Mouse (Mus musculus) G1E (cell line): Measurements from ENCODE around the gene Itga3.

ENCODE experiments used
- CTCF ChIP-seq: IDR thresholded peaks from 2 replicates; pipeline ENCODE4 v1.5.1; 2012; ENCODE audit warnings: low read depth, low read length, inconsistent platforms, mixed read lengths
- GATA1 ChIP-seq: IDR thresholded peaks from 2 replicates; pipeline ENCODE4 v1.6.1; 2012; ENCODE audit warnings: borderline replicate concordance, low read length, inconsistent platforms, mixed read lengths
- GATA2 ChIP-seq: IDR thresholded peaks from 2 replicates; pipeline ENCODE4 v1.6.1; 2012; ENCODE audit warnings: low read depth, low read length, inconsistent platforms, borderline replicate concordance
- POLR2AphosphoS5 ChIP-seq: IDR thresholded peaks from 2 replicates; pipeline ENCODE4 v1.6.1; 2012; ENCODE audit warnings: low read depth, low read length, inconsistent platforms; ENCODE audit not compliant: insufficient replicate concordance
- TAL1 ChIP-seq: conservative IDR thresholded peaks from 2 replicates; pipeline ENCODE4 v1.6.1; 2012; ENCODE audit warnings: low read depth, low read length, inconsistent platforms, mixed read lengths

DNA sequence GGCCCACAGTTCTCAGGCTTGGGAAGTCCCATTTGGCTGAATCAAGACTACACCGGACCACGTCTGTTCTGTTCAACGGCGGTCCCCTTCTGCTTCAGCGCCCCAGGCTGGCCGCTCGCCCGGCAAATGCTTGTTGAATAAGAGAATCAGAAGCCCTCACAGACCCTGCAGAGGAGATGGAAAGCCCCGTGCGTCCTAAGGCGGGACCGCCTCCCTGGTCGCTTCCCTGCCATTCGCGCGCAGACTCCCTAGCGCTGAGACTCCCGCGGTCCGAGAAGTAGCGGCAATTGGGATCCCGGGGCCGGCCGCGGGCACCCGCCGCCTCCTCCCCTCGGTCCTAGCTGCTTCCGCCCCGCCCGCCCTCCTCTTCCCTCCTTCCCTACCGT lies 67.0 kb downstream of the Itga3 start, which contains the start of gene Samd14:
- TF ChIP-seq TAL1 (no peak), CTCF (no peak), POLR2AphosphoS5 (no peak), GATA1 (no peak), GATA2 (no peak)
